Mouse (Mus musculus) cerebellum, adult 2 months (tissue): ENCODE results near the gene Tgfbr3.

ENCODE experiments used
- CTCF ChIP-seq: fragments of 200-500 bp; IDR thresholded peaks from 2 replicates; pipeline ENCODE4 v1.5.1; 2011; ENCODE audit warnings: low read depth, mild to moderate bottlenecking, control low read depth, low read length, moderate library complexity, borderline replicate concordance; ENCODE audit not compliant: insufficient read depth
- POLR2A ChIP-seq: fragments of 200-500 bp; IDR thresholded peaks from 2 replicates; pipeline ENCODE4 v1.6.1; 2011; ENCODE audit warnings: low read length, control low read depth, borderline replicate concordance; ENCODE audit not compliant: insufficient read depth

DNA sequence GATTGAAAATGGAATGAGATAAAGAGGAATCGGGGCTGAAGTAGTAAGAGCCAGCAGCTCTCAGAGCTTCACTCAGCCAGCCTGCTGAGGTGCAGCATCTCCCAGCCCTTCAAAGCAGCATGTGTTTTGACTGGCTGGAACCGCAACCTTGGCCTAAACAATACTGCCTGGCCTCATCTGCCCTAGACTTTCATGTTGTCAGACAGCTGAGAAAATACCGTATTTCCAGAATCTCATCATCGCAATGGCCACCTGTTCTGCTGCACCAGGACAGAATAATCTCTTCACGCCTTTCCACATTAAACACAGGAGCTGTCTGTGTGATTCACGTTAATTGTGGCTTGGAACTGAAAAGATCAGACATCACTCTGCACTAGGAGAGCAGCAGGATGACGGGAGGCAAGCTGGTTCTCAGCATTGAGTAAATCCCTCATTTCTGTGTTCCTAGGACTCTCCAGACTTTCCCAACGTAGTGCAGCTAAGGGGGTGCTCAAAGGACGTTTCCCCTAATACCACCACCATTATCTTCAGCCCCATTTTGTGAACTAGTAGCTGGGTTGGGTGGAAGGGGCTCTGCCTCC lies 145.1 kb downstream of the Tgfbr3 start:
- TF ChIP-seq CTCF (no peak), POLR2A (no peak)
